Mouse (Mus musculus): Measurements from ENCODE around the gene Ly75.

DNA sequence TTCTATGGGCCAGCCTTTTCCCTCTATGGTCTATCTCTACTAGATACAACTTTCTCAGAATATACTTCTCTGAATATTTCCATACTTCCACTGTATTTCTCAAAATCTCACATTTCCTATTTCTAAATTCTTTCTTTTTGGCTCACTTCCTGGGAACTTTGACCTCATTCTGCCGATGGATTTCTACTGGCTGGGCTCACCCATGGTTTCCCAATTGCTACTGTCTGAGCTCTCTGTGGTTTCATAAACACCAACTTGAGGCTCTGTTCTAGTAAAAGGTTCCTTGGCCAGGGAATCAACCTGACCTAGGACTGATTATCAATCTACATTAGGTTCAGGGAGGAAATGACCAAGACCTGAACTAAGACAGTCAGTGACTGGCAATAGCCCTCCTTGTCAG is 93.7 kb downstream of the Ly75 start:
- TF ChIP-seq POLR2A (IDR thresholded peaks at IDR 0.05; ENCODE audit: borderline replicate concordance, control insufficient read depth, low read depth, low read length) (no peak), CTCF (IDR thresholded peaks at IDR 0.05; ENCODE audit: control insufficient read depth, insufficient read depth, low read length) (no peak)
